Mouse (Mus musculus): ENCODE measurements around the gene Srms. TPM values are rescaled to one million over a fixed set of nuclear protein-coding genes. Genes with fewer than 3 reads are reported as not detected.

Srms gene
- total RNA-seq, 2 experiments from 2014 or later = 0.25 to 0.50 TPM

DNA sequence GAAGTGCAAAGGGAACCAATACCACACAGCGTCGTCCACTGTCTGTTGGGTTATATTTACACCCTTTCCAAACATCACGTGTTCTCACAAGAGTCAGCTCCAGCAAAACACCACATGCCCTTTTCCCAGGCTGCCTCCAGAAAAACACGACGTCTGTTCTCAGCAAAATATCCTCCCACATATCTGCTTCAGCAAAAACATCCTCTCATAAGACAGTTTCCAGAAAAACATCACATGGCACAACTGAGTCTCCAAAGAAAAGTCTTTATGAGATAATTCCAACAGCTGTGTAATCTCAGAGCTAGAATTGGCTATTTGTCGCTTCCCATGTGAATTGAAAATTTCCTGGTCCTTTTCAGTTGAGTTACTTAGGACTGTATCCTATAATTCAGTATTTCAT lies 32.1 kb downstream of the Srms start:
- intact Hi-C loops (cut with DNase I) = no loop called here
- no peak for DNase-seq (ENCODE audit: low spot score in 2 of 2)

DNA sequence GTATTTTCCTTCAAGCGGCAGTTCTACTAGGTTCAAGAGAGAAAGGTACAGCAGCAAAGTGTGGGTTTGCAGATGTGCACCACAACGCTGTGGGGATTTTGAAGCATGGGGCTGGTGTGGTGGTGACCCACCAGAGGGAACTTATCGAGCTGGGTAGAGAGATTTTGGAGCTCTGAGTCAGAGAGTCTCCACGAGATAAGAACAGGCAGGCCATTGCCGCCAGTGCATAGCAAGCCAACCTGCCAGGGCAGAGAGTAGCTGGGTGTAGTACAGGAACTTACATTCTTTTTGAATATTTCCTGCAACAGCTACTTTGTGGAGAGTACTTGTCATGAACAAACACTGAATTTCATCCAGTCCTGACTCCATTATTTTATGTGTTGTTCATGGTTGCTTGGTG lies 34.5 kb downstream of the Srms start:
- intact Hi-C loops (cut with DNase I) = no loop called here
- DNase-seq (ENCODE audit: low spot score in 2 of 2) = no peak

DNA sequence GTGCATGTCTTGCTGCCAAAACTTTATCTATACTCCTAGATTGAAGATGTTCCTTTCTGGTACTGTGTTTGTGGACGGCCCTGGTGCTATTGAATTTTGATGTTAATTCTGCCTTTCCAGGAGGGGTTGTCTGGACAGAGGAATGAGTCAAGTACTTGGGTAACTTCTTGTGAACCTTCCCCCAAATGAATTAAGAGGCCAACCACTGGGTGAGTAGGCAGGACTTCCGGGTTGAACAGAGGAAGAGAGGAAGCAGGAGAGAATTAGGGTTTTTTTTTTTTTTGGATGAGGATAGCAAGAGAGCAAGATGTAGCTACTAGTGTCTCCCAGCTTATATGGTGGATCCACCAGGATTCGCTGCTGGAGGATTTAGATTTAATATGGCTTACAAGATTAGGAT lies 35.0 kb downstream of the Srms start:
- intact Hi-C loops (cut with DNase I) = no loop called here
- DNase-seq (ENCODE audit: low spot score in 2 of 2) = no peak

DNA sequence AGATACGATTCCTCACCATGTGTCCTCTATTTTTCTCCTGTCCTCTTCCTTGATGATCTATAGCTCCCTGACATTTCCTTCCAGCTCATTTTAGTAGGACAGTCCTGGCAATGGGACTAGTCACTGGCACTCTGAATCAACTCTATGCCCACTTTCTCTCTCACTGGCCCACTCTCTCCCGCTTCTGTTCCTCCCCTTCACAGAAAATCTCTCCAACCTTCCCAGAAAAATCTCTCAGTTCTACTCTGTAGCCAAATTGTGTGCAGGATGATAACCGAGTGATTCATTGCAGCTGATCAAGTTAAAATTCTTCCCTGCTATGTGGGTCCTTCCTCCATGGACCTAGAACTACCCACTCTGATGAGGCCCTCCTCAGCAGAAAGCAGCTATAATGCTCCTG lies 38.3 kb downstream of the Srms start:
- intact Hi-C loops (cut with DNase I) = no loop called here
- DNase-seq (ENCODE audit: low spot score in 2 of 2) = peak in 1 of 2 experiments; percentile 11

DNA sequence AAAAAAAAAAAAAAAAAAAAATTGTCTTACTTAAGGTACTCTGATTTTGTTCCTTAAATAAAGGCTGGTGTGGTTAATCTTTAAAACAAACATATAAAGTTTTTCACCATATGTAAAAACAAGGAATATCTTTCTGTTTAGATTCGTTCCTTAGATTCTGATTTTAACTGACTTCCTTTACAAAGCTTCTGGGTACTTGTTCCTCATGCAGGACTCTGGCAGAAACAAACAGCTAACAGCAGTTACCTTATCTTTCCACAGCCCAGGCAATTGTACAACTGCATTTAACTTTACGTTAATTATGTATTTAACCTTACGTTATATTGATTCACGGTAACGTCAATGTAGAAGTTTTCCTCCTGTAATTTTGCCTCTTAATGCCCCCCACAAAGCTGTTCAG lies 46.5 kb downstream of the Srms start:
- no peak for DNase-seq (ENCODE audit: low spot score in 2 of 2)
- intact Hi-C loops (cut with DNase I) = no loop called here

DNA sequence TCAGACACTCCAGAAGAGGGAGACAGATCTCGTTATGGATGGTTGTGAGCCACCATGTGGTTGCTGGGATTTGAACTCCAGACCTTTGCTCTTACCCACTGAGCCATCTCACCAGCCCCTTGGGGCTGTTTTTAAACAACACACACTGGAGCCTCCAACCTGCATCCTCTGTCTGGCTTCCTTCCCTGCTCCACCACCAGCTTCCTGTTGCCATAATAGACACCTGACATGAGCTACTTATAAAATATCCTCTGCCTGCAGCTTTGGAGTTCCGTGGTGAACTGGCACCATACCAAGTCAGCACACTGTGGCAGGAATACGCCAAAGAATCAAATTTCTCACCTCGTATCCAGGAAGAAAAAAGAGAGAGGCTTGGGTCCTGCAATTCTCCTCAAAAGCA lies 52.2 kb downstream of the Srms start:
- intact Hi-C loops (cut with DNase I) = no loop called here
- peak in 1 of 2 experiments; percentile 17 for DNase-seq (ENCODE audit: low spot score in 2 of 2)

DNA sequence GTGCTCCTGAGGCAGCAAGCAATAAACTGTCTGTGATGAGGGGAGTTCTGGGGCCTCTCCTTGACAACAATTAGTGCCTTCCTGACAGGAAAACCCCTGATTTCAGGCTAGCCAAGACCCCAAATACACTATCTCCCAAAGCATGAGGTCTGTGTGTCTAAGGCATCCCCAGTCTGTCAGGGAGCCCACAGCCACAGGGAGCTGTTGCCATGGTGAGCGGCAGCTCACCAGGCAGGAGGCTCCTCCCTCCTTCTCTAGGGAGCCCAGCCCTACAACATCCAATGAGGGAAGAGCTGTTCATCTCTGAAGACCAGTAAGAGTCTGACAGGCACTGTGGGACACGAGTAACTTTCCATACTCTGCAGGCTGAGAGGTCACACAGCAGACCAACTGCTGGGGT lies 53.2 kb downstream of the Srms start:
- peak; percentile 68 to 71 for DNase-seq (ENCODE audit: low spot score in 2 of 2)
- intact Hi-C loops (cut with DNase I) = no loop called here

DNA sequence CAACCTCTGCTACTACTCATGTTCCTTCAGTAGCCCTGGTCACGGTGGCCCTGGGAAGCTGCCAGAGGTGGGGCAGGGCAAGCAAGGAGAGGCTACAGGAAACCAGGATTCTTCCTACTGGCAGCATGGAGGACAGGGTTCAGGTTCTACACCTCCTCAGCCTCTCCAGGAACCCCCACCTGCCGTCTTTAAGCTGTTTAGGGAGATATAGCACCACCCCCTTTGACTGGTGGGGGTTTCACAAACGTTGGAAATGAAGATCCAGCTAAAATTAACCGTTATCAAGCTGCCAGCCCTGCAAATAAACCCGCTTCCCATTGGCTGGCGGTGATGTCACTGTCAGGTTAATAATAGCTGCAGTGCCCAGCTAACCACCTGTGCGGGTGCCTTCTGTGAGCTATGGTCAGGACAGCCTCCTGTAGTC lies 53.9 kb downstream of the Srms start:
- peak; percentile 76 to 83 for DNase-seq (ENCODE audit: low spot score in 2 of 2)
- intact Hi-C loops (cut with DNase I) = no loop called here

DNA sequence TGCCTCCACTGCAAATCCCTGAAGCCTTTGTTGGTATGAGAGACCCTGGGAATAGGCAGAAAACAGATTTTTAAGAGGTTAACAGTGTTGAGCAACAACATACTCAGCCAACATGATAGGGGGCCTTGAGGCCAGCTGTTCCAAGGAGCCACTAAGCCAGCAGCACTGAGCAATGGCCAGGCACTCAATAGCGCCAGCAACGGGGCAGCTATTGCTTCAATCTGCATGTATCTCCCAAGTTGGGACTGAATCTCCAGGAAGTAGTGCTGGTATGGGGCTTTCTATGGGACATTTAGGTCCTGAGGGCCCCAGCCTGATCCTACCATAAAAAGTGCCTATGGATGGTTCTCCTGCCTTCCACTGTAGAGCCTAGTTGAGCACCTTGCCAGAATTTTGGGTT lies 54.5 kb downstream of the Srms start:
- DNase-seq (ENCODE audit: low spot score in 2 of 2) = no peak
- intact Hi-C loops (cut with DNase I) = no loop called here

DNA sequence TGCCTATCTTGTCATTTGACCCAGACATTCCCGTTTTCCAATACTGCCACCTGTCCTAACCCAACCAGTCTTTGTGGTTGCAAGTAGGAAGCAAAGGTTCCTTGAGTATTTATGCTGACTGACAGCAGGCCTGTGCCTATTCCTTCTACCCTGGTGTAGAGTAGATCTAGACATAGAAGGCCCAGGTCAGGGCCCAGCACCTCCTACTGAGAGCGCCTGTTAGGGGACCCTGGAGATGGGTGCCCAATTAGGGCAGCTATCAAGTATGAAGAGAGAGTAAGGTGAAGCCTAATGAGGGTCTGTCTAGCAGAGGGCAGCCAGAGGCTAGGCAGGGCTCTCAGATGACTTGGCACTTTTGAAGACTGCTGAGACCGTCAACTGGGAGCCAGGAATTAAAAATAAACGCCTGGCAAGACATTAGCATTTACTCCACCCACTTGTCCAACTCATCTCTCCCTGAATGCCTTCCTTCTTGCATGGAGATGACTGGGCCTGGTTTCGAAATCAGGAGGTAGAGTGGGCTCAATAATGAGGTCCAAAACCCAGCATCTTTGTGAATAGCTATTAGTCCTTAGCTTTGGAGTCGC lies 55.2 kb downstream of the Srms start:
- intact Hi-C loops (cut with DNase I) = loop anchor here (2.0 kb wide), 1 partner anchor 37 kb away; no protein-coding TSS in a partner anchor
- DNase-seq (ENCODE audit: low spot score in 2 of 2) = no peak

DNA sequence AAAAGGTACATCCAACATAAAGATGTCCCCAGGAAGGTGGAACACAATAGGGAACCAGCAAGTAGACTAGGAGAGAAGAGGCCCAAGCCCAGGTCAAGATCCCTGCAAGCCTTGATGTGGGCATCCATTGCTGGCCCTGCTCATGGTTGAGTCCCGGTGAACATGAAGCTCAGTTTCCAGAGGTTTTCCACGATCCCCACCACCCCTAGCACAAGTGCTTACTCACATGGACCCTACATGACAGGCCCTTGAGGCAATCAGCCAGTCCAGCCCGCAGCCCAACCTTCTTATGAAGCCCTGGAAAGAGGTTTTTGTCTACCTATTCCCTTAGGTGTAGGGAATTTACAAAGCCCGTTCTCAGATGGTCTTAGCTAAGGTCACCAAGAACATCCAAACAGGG lies 55.8 kb downstream of the Srms start:
- intact Hi-C loops (cut with DNase I) = loop anchor here (2.0 kb wide), 1 partner anchor 36 kb away; no protein-coding TSS in a partner anchor
- DNase-seq (ENCODE audit: low spot score in 2 of 2) = no peak

DNA sequence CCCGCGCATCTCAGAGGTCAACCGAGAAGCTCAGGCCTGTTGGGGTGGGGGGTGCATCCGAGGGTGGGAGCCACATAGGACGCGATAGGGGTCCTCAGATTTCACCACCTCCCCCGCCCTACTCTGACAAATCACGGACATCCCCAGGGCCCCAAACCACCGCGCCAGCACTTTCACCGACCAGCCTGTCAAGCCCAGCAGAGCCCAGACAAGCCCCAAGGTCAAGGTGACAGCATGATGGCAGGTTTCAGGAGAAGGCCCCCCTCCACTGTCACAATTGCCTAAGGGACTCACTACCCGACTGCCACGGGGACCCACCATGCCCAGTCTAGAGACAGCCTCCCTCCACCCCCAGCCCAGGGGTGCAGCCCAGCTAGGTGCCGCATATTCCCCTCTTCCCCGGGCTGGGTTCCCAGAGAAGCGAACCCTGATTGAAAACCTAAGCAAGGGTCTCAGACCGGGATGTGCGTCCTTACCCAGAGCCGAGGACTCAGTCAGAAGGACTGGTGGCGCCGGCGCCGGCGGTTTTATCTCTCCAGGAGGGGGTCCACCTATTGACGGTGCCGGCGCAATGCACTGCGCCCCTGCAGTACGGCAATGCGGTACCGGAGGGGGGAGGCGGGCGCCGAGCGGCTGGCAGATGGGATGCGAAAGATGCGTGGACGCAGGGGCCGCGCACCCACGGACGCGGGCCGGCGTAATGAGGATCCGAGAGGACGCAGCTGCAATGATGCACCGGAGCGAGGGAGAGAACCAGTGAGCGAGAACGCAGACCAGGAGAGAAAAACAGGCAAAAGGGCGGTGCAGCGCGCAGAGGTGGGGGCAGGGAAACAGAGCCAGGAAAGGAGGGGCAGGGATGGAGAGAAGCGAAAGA lies 56.5 kb downstream of the Srms start, which contains the start of gene Eef1a2:
Gene Eef1a2 (minus strand): TSS at position 767 of the 874 bp plus-strand sequence.
- intact Hi-C loops (cut with DNase I) = loop anchor here (2.0 kb wide), 1 partner anchor 36 kb away; no protein-coding TSS in a partner anchor
- DNase-seq (ENCODE audit: low spot score in 2 of 2) = peak; percentile 90 to 94

DNA sequence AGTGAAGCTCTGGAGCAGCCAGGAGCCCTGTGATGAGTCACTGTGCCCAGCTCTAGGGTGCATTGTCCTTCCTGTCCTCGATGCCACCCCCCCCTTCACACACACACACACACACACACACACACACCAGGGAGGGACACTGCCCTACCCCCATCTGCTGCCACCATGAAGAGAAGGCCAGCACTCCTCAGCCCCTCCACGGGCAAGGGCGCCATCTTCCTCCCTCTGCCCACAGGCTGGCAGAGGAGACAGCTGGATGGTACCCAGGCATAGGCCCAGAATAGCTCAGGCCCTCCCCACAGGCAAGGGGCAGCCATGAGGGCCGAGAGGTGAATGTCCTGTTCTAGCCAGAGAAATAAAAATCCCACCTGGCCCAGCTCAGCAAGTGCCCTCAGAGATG lies 57.2 kb downstream of the Srms start:
- intact Hi-C loops (cut with DNase I) = loop anchor here (2.0 kb wide), 1 partner anchor 35 kb away; no protein-coding TSS in a partner anchor
- DNase-seq (ENCODE audit: low spot score in 2 of 2) = peak; percentile 38 to 40

Other genes starting within 250 kb of the Srms start
- 100 to 1,000 TPM; 141 to 151 TPM for gene Arfgap1, start 246.0 kb downstream of the Srms start, total RNA-seq (2021)
- 1 to 10 TPM; 1.3 to 2.1 TPM for gene Col20a1, start 226.7 kb downstream of the Srms start, total RNA-seq (2021)
- 10 to 100 TPM; 36.3 to 45.4 TPM for gene Chrna4, start 169.6 kb downstream of the Srms start, total RNA-seq (2021)
- 100 to 1,000 TPM; 225 to 264 TPM for gene Kcnq2, start 77.9 kb downstream of the Srms start, total RNA-seq (2021)
- gene Eef1a2, start 56.2 kb downstream of the Srms start, total RNA-seq (2021) = 1,000 to 10,000 TPM; 1,312 to 1,553 TPM
- gene Ppdpf, start 25.9 kb downstream of the Srms start, total RNA-seq (2021) = 10 to 100 TPM; 88.3 to 97.9 TPM
- not detected for gene Ptk6, start 10.4 kb downstream of the Srms start, total RNA-seq (2021)
- not detected for gene Fndc11, start 6.8 kb upstream of the Srms start, total RNA-seq (2021)
- gene Helz2, start 28.8 kb upstream of the Srms start, total RNA-seq (2021) = 1 to 10 TPM; 1.7 to 3.6 TPM
- 10 to 100 TPM; 20.1 to 23.4 TPM for gene Gmeb2, start 74.8 kb upstream of the Srms start, total RNA-seq (2021)
- 100 to 1,000 TPM; 592 to 722 TPM for gene Stmn3, start 101.3 kb upstream of the Srms start, total RNA-seq (2021)
- gene Rtel1, start 106.6 kb upstream of the Srms start, total RNA-seq (2021) = 10 to 100 TPM; 28.2 to 41.8 TPM
- gene Zgpat, start 151.7 kb upstream of the Srms start, total RNA-seq (2021) = 10 to 100 TPM; 50.3 to 84.9 TPM
- 10 to 100 TPM; 38.5 to 45.4 TPM for gene Arfrp1, start 152.2 kb upstream of the Srms start, total RNA-seq (2021)
- 10 to 100 TPM; 30.5 to 48.6 TPM for gene Lime1, start 166.9 kb upstream of the Srms start, total RNA-seq (2021)
- 10 to 100 TPM; 10.3 to 12.3 TPM for gene Zbtb46, start 246.2 kb upstream of the Srms start, total RNA-seq (2021)